Mouse (Mus musculus) olfactory bulb, adult 2 months (tissue): Measurements from ENCODE around the gene Tmem123. TPM values are rescaled to one million over a fixed set of nuclear protein-coding genes. Genes with fewer than 3 reads are reported as not detected.

ENCODE experiments used
- H3K27ac ChIP-seq: fragments of 200-500 bp; 2 replicates; pipeline ENCODE4 v1.5.1; 2012; ENCODE audit warnings: low read depth, low read length; ENCODE audit not compliant: insufficient read depth
- H3K4me1 ChIP-seq: fragments of 200-500 bp; 2 replicates; pipeline ENCODE4 v1.6.1; 2012; ENCODE audit warnings: low read length; ENCODE audit not compliant: control insufficient read depth, insufficient read depth
- H3K4me3 ChIP-seq: fragments of 200-500 bp; 2 replicates; pipeline ENCODE4 v1.5.1; 2012; ENCODE audit warnings: mild to moderate bottlenecking, low read depth, low read length, moderate library complexity; ENCODE audit not compliant: insufficient read depth
- CTCF ChIP-seq: fragments of 200-500 bp; IDR thresholded peaks from 2 replicates; pipeline ENCODE4 v1.5.1; 2012; ENCODE audit warnings: low read depth, mild to moderate bottlenecking, low read length, moderate library complexity; ENCODE audit not compliant: insufficient read depth
- POLR2A ChIP-seq: fragments of 200-500 bp; IDR thresholded peaks from 2 replicates; pipeline ENCODE4 v1.6.1; 2012; ENCODE audit warnings: mild to moderate bottlenecking, low read depth, low read length, moderate library complexity; ENCODE audit not compliant: insufficient read depth
- WGBS: fragments of 180-500 bp; shearing (Covaris S2); methylation state at CpG from one replicate; pipeline ENCODE4 v1.1.7; 2018; 5-methylcytosine and 5-hydroxymethylcytosine counted together
- polyA plus RNA-seq: library from polyadenylated mRNA; stranded (reverse); fragments of >200 nt; gene quantifications from 2 replicates; pipeline ENCODE4 v1.2.4, GENCODE M21; 2012; ENCODE audit warnings: low replicate concordance; ENCODE audit not compliant: missing spikeins, insufficient read depth, insufficient read length

Gene Tmem123
- polyA plus RNA-seq, 1 experiment = not detected

- no peak for TF ChIP-seq POLR2A
- TF ChIP-seq CTCF = no peak
- WGBS = 89% methylated on average over 4 of the region's 4 CpGs
Measured at GRCm38 (mm10) chr9:7828706-7829105, 64.9 kb downstream of the Tmem123 start.

GRCm38 (mm10) chr9:7829531-7830528 is 66.0 kb downstream of the Tmem123 start:
- Histone ChIP-seq H3K4me1 (peaks cover 6% of the 10 kb centered on the region; the same call in 1 of the 2 replicates), H3K27ac (no peak overlapping the region), H3K4me3 (no peak overlapping the region)
- TF ChIP-seq CTCF (no peak), POLR2A (no peak)
- 68% methylated on average over 9 of the region's 9 CpGs for WGBS

More at GRCm38 (mm10) chr9:7828706-7829105, 64.9 kb downstream of the Tmem123 start:
- Histone ChIP-seq H3K27ac (no peak overlapping the region), H3K4me1 (peaks cover 6% of the 10 kb centered on the region; the same call in 1 of the 2 replicates), H3K4me3 (no peak overlapping the region)

- 83% methylated on average over 6 of the region's 6 CpGs for WGBS
Measured at GRCm38 (mm10) chr9:7833421-7833820, 69.6 kb downstream of the Tmem123 start.

GRCm38 (mm10) chr9:7835302-7835701 is 71.5 kb downstream of the Tmem123 start:
- no peak for TF ChIP-seq CTCF
- Histone ChIP-seq H3K4me3 (no peak overlapping the region), H3K27ac (no peak overlapping the region), H3K4me1 (no peaks in the 10 kb centered on the region)
- 93% methylated on average over 1 of the region's 1 CpGs for WGBS

More at GRCm38 (mm10) chr9:7833421-7833820, 69.6 kb downstream of the Tmem123 start:
- TF ChIP-seq CTCF (no peak), POLR2A (no peak)
- Histone ChIP-seq H3K4me3 (no peak overlapping the region), H3K4me1 (peaks cover 5% of the 10 kb centered on the region; the same call in 1 of the 2 replicates), H3K27ac (no peak overlapping the region)

- WGBS = 0% methylated on average over 16 of the region's 16 CpGs
- H3K27ac ChIP-seq = peak overlapping the region; percentile 90
- TF ChIP-seq CTCF (no peak), POLR2A (no peak)
- peak overlapping the region; percentile 65 for H3K4me3 ChIP-seq
- no peaks in the 10 kb centered on the region for H3K4me1 ChIP-seq
Measured at GRCm38 (mm10) chr9:7836331-7836730, 72.5 kb downstream of the Tmem123 start.

GRCm38 (mm10) chr9:7836905-7837805 is 73.3 kb downstream of the Tmem123 start, which contains the start of gene Birc2:
Gene Birc2 (minus strand): TSS chr9:7837064.
- Histone ChIP-seq H3K27ac (peak within 1 kb of the TSS; percentile 92), H3K4me3 (peak within 1 kb of the TSS; percentile 65), H3K4me1 (no peaks in the 10 kb centered on the region)
- TF ChIP-seq CTCF = no peak
- TF ChIP-seq POLR2A = peak; percentile 97
- WGBS = under 1% methylated on average over 68 of the region's 68 CpGs

GRCm38 (mm10) chr9:7837806-7838440 is 74.1 kb downstream of the Tmem123 start:
- no peak for TF ChIP-seq CTCF
- TF ChIP-seq POLR2A = no peak
- Histone ChIP-seq H3K4me1 (no peaks in the 10 kb centered on the region), H3K27ac (peak overlapping the region; percentile 92), H3K4me3 (peak overlapping the region; percentile 26)
- 6% methylated on average over 14 of the region's 14 CpGs for WGBS

GRCm38 (mm10) chr9:7841221-7841620 is 77.4 kb downstream of the Tmem123 start:
- Histone ChIP-seq H3K27ac (no peak overlapping the region), H3K4me3 (no peak overlapping the region), H3K4me1 (no peaks in the 10 kb centered on the region)
- WGBS = 66% methylated on average over 6 of the region's 6 CpGs
- TF ChIP-seq POLR2A (no peak), CTCF (no peak)

Other genes with a start within 250 kb of the Tmem123 start
- not detected in 2 replicates for gene Mmp8, start 205.6 kb upstream of the Tmem123 start, polyA plus RNA-seq
- not detected in 2 replicates for gene Mmp27, start 192.6 kb upstream of the Tmem123 start, polyA plus RNA-seq
- not detected in 2 replicates for gene Mmp20, start 135.8 kb upstream of the Tmem123 start, polyA plus RNA-seq
- gene Mmp7, start 72.0 kb upstream of the Tmem123 start, polyA plus RNA-seq = not detected in 2 replicates
- gene Birc2, start 73.0 kb downstream of the Tmem123 start, polyA plus RNA-seq = not detected in 2 replicates
- gene Birc3, start 109.1 kb downstream of the Tmem123 start, polyA plus RNA-seq = not detected in 2 replicates
- not detected in 2 replicates for gene Yap1, start 240.6 kb downstream of the Tmem123 start, polyA plus RNA-seq